Mouse (Mus musculus) ZHBTc4 (cell line): ENCODE measurements around the gene B4galt4.
"Not testable (repeated sequence)": the region's sequence is repeated elsewhere in the genome, so short reads cannot be mapped to it uniquely, and the experiment has no call there.

Source experiments
- DNase-seq: peaks from one replicate; pipeline ENCODE4 v3.0.0-alpha.2; 2011; ENCODE audit warnings: low read depth, low spot score

B4galt4 gene

DNA sequence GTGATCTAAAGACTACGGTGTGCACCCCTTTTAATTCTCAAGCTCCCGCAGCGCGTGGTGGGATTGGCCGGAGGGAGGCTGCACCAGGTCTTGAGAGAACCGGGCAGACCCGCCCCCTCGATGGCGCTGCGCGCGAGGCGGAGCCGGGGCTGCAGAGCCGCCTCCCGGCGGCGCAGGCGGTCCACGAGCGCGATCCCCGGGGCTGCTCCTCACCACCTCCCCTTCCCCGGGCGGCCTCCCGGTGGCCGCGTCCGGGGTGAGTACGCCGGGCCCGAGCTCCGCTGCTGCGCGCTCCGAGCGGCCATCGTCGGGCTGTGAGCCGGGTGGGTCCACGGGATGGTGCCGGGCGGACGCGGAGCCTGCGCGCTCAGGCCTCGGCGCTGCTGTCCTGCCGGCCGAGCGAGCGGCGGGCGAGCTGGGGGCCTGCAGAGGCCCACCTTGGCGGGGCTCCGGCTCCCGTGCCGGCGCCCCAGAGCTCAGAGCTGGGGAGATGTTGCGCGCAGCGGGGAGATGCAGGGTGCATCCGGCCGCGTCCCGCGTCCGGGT, at the start of gene B4galt4:
Gene B4galt4, plus strand, starts transcription at position 152 of the 546 bp plus-strand sequence.
- peak; percentile 77 for DNase-seq

GRCm38 (mm10) chr16:38694906-38695540, 47.0 kb upstream of the B4galt4 start:
- no peak for DNase-seq

DNA sequence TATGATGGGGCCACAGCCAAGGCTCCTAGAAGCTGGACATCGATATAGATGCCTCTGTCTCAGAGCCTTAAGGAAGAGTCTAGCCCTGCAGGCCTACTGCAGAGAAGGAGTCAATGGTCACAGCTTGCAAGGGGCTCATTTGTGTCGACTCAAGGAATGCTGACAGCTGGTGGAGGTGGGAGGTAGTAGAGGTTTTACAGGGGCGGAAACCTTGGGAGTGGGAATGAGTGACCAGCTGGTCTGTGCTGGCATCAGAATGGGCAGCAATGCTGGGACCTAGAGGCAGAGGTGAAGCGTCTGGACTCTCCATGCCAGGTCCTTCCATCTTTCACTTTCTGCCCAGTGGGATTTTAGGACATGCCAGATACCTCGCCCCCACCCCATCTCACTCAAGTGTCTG, 46.5 kb upstream of the B4galt4 start:
- no peak for DNase-seq

DNA sequence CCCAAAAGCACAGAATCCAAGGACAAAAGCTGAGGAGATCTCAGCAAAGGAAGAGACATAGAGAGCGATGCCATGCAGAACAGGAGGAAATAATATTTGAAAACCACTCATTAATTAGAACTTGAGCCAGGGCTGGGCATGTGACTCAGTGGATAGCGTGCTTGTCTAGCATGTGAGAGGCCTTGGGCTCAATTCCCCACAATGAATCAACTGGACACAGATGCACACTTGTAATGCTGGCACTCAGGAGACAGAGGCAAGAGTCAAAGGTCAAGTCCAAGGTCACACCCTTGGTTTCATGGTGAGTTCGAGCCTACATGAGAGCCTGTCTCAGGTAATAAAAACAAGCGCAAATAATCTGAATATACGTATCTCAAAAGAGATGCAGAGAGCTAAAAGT, 44.5 kb upstream of the B4galt4 start:
- DNase-seq, result no peak

- DNase-seq, result no peak
These were observed 41.5 kb upstream of the B4galt4 start for GRCm38 (mm10) chr16:38700392-38701162.

DNA sequence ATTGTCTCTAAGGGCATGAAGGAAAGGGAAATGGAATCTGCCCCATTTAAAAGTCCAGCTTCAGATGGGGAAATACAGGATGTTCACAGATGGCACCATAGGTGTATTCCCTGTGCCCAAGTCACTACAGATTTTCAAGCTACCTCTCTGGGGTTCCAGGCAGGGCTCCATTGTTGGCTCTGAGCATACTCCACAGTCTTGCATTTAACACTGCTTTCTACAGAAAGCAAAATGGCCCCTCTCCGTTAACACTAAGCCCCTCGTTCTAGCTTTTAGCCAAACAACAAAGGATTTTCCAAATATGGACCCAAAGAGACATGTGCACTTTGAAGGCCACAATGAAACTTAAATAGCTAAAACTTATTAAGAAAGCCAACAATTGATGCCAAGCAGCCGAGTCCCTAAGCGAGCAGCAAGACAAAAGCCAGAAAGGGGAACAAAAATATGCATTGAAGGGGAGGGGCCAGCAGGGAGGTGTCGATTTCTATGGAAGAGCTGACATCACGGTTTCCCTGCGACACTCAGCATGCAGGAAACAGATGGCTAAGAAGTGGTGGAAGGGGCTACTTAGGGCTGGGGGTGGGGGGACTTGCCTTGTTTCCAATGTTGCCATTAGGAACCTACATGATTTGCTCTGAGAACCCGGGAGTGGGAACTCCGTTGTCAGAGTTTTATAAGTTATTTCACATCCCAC, 40.4 kb upstream of the B4galt4 start:
- DNase-seq, result no peak

DNA sequence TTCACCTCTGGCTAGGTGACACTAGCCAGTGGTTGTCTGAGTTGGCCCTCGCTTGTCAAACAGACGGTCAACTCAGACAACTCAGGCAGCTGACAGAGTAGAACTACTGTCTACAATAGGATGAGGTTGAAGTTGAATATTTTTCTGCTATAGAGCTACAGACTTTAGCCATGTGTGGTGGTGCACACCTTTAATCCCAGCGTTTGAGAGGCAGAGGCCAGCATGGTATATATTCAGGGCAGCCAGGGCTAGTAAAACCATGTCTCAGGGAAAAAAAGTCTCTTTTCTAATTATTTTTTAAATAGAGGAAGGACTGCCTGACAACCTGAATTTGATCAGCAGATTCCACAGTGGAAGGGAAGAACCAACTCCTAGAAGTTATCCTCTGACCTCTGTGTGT, 39.7 kb upstream of the B4galt4 start:
- no peak for DNase-seq

DNA sequence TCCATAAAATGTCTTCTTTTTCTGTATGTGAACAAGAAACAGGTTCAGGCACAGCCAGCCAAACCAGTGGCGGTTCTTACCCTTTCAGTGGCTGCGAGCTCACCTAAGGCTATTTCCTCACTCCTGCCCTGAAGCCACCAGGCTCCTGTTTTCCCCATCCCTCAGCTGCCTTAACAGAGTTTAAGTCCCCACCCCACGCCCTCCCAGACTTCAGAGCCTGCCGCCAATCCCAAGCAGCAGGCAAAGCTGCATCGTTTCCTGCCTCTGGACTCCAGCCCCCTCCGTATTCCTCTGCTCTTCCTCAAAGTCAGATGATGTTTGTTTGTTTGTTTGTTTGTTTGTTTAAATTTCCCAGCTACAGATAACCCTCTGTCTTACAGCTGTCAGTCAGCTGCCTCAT, 38.6 kb upstream of the B4galt4 start:
- DNase-seq, result no peak

GRCm38 (mm10) chr16:38705531-38706281, 36.4 kb upstream of the B4galt4 start:
- DNase-seq, result no peak

DNA sequence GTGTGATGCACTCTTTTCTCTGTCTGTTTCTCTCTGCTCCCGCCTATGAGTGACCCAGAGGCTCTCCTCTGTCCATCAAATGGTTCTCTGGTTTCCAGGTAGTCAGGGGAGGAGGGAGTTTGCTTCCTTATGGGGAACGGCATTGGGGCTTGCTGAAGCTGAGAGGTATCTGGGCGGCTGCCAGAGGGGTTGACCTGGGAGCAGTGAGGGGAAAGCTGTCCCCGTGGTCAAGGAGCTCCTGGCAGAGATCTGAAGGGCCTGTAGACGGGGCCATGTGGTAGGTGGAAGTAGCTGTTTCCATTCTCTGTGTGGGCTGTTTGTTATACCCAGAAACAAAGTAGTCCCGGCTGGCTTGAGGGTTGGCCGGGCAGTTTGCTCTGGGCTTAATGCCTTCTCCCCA, 35.3 kb upstream of the B4galt4 start:
- DNase-seq, result no peak

DNA sequence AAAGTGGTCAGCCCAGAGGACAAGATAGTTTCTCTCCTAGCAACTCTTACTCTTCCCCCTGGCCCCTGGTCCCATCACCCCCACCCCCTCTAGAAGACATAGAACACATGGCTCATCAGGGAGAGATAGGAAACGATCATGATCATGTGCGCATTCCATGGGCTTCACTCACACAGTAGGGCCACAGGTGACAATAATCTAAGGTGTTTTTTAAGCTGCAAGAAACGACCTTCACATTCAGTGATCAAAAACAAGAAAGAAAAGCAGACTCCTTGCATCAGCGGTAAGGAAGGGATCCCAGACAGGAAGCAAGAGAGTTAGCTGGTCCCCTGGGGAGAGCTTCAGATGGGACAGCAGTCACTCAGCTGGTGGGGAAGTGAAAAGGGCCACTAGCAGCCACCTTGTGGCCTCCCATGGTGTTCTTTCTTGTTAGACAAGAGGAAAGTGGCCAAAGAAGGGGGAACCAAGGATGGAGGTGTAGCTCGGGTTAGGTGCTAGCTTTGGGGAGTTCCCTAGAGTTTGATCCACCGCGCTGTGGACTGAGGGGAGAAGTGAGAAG, 33.0 kb upstream of the B4galt4 start:
- DNase-seq, result no peak

DNA sequence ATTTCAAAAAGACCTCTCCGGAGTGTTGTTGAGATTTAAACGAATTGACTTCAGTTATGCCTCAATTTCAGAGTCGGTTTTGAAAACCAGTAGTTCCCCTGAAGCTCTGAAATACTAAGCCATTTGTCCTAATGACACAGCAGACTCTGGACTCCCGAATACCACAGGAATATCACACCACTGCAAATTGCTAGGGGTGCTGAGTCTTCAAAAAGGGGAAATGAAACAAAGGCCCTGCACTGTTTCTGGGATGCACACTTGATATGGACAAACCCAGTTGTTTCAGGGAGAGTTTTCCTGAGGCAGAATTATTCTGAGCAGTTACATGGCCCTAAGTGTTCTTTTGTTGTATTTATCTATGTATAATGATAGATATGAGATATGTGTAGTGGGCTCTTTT, 30.8 kb upstream of the B4galt4 start:
- no peak for DNase-seq

GRCm38 (mm10) chr16:38712105-38712504, 30.0 kb upstream of the B4galt4 start:
- DNase-seq, result peak; percentile 24

DNA sequence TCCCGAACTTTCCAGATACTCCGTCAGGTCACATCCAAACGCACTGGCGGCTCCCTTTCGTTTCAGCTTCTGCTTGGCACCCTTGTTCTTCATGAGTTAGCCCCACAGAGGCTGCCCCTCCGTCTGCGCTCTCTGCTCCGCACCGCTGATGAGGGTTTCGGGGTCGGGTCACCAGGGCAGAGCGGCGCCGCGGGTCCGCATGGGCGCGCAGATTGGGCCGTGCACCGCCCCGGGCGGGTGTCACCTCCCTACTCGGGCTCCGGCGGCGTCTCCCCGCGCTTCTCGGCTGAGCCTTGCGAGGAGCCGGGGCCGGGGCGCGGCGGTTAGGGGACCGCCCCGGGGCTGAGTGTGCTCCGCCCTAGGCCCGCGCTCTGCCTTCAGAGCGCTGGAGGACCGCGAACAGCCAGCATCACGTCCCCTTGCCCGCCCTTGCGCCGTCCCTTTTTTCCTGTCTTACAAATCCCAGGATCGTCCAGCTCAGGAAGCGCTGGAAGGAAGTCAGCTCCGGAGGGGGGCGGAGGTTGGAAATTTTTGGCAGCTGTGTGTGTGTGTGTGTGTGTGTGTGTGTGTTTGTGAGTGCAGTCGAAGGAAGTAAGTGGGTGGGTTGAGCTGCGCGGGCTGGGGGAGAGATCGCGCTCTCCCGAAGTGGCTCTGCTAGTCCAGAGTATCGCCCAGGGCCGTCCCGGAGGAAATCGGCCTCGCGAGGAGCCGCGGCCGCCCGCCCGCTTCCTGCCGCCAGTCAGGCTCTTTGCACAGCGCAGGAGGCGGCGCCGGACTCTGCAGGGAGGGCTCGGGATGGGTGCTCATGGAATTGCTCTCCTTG, 29.3 kb upstream of the B4galt4 start, which contains the start of gene Arhgap31:
Gene Arhgap31, minus strand, starts transcription at position 694 of the 823 bp plus-strand sequence.
- peak; percentile 80 for DNase-seq

DNA sequence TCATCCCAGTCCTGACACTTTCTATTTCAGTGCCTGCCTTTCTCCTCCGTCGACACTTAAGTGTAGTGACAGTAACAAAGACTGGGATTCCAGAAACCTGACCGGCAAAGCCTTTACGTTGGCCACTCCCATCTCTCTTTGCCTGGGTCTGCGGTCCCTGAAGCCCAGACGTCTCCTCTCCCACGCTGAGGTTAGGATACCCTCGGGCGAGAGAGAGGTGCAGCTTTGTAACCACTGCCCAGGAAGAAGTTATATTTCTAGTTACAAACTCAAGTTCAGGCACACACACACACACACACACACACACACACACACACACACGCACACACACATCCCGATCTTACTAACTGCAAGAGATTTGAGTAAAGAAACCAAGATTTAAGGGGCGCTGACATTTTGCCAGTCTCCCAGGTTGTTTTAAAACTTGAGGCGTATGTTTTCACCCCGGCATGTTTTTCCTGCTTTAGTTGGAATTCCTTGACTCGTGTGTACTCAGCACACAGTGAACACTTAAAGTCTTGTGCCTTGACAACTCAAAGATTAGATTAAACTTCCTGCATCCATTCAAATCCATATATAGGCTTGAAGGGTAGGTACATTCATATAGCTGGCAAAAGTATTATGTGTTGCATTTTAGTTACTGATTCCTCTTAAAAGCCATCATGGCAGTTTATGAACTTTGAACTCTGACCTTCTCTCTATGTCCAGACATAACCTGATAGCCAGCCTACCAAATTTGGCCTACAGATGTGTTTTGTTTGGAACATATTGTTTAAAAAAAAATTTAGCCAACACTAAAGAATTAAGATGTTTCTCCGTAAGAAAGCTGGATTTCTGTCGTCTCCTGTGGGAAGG, 28.4 kb upstream of the B4galt4 start:
- DNase-seq, result no peak

DNA sequence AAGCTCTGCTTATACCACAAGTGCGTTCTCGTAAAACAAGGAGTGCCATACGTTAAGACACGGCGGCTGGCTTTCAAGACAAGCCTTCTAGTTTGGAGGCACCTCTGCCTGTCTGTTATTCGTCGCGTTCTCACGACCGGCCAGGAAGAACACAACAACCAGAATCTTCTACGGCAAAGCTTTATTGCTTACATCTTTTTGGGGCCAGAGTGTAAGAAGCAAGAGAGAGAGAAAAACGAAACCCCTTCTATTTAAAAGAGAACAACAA, 27.9 kb upstream of the B4galt4 start:
- not testable (repeated sequence) for DNase-seq

- DNase-seq, result no peak
These were observed 20.7 kb upstream of the B4galt4 start for GRCm38 (mm10) chr16:38721377-38721776.

DNA sequence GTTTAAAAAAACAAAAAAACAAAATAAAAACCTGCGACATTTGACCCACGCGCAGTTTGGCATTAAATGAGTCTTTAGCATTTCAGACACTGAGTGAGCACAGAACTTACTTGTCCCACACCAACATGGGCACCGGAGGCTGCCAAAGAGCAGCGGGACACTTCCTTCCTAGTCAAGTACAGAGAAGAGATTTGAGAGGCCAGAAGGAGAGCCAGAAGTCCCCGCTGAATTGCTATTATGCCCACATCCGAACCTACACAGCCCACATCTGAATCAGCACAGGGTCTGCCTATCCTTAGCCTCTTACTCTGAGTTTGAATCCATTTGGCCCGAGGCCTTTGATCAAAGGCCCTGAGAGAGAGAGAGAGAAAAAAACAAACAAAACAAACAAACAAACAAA, 17.8 kb upstream of the B4galt4 start:
- DNase-seq, result no peak

DNA sequence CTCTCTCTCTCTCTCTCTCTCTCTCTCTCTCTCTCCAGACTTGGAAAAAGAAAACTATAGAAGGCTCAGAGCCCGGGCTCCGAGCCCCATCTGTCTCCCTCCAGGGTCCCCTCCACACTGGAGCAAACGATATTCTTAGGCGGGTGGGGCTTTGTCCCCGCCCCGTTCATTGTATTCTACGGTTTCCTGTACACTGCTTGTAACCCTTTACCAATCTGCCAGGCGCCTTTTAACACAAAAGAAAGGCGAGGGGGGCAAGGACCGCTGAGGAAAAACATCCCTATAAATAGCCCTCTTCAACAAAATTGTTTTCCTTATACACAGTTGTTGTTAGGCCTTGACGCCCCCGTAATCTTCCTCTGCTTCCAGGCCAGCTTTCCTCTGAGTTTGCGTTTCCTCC, 17.1 kb upstream of the B4galt4 start:
- DNase-seq, result no peak
